Mouse (Mus musculus): ENCODE measurements around the gene Prss40.
"Not testable (repeated sequence)": the region's sequence is repeated elsewhere in the genome, so short reads cannot be mapped to it uniquely, and the experiment has no call there.

Gene Prss40

DNA sequence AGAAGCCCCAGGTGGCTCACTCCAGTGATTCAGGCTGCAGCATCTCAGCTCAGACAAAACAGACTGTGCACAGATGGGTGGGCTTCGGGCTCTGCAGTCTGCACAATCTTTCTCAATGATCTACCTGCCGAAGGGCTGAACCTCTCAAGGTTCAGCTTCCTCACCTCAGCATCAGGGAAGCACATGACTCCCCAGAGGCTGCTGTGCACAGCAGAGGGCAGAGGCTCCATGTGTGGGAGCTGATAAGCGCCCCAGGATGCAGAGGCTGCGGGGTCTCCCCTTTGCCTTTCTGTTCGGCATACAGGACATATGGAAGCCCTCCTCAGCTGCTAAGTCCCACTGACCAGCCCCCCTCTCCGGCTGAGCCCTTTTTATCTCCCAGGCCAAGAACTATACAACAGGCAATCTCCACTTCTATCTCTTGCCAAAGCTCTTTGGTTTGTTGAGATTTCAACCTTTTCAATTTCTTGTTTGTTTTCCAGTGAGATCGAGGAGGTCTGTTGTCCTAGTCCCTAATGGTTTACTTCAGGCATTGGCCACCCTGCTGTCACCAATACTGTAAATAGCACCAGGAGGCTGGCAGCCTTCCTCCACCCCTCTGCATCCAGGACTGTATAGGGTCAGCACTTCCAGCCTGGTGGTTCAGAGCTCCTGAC, 25.6 kb downstream of the Prss40 start, which contains the start of gene Cfc1:
Cfc1 (plus strand) TSS at position 606 of the 656 bp plus-strand sequence.
- in situ Hi-C loops (cut with MboI, MseI) = not testable (repeated sequence)

DNA sequence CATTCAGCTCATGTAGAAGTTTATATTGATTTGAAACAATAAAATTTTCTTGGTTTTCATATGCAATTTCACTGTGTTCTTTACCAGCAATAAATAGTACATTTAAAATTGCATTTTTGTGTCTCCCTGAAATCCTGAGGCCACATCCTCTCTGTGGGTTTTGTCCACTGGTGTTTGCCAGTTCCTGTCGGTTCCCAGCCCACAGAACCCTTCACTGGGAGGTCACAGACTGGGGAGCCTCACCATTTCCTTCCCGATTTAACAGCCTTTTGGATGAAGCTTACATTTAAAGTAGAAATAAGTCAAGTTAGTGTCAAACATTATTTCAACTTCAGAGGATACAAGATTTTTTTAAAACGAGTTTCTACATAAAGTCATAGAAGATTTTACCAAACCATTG, 26.2 kb downstream of the Prss40 start:
- in situ Hi-C loops (cut with MboI, MseI) = not testable (repeated sequence)

- in situ Hi-C loops (cut with MboI, MseI) = no loop called here
Observed at GRCm38 (mm10) chr1:34523647-34524046, 37.1 kb downstream of the Prss40 start.

DNA sequence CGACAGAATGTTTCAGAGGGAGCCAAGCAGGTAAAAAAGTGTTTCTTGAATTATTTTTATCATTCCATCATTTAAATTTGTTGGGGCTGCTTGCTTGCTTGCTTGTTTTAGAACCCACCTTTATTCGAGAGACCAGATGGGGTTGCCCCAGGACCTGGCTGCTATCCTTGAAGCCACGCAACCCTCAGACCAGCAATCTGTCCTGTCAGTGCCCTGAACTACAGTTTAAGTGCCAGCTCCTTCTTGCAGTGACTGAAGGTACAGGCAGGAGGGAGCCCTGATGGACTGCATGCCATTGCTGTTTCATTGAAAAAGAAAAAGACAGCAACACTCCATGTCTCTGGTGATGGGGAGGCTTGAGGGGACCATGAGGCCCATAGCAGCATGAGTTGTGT, 37.9 kb downstream of the Prss40 start:
- in situ Hi-C loops (cut with MboI, MseI) = no loop called here

DNA sequence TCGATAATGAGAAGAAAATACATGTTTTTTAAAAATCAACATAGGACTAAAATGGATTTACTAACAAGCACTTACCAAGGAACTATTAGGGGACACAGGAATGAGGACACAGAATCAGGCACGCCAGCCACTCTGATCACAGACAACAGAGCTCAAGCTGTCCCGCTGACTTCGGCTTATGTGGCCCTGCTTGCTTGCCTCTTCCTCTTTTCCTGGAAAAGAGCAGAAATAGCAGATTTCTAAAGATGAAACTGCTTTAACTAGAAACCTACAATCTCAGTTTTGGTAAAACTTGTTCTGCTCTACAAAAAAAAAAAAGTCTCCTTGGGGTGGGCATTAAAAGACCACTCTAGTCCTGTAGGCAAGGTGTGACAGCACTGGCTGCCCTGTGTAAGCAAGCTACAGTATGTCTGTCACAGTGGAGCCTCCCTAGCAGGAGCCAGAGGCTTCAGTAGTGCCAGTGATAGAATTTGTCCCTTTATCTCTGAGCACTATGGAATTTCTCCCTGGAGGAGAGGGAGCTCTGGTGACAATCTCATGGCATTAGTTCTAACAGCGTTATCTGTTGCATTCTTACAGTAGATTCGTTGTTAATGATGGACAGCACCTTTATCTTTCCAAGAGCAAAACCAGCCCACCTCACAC, 38.4 kb downstream of the Prss40 start:
- in situ Hi-C loops (cut with MboI, MseI) = no loop called here

- in situ Hi-C loops (cut with MboI, MseI) = no loop called here
Observed at GRCm38 (mm10) chr1:34518259-34518658, 42.5 kb downstream of the Prss40 start.

- in situ Hi-C loops (cut with MboI, MseI) = not testable (repeated sequence)
Observed at GRCm38 (mm10) chr1:34517797-34518196, 42.9 kb downstream of the Prss40 start.

DNA sequence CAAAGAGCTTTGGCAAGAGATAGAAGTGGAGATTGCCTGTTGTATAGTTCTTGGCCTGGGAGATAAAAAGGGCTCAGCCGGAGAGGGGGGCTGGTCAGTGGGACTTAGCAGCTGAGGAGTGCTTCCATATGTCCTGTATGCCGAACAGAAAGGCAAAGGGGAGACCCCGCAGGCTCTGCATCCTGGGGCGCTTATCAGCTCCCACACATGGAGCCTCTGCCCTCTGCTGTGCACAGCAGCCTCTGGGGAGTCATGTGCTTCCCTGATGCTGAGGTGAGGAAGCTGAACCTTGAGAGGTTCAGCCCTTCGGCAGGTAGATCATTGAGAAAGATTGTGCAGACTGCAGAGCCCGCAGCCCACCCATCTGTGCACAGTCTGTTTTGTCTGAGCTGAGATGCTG, 43.4 kb downstream of the Prss40 start:
- in situ Hi-C loops (cut with MboI, MseI) = not testable (repeated sequence)

GRCm38 (mm10) chr1:34516595-34516994, 44.1 kb downstream of the Prss40 start:
- in situ Hi-C loops (cut with MboI, MseI) = no loop called here

- in situ Hi-C loops (cut with MboI, MseI) = loop anchor here (5.0 kb wide), 1 partner anchor 89 kb away; no protein-coding TSS in a partner anchor
Observed at GRCm38 (mm10) chr1:34513068-34513467, 47.7 kb downstream of the Prss40 start.

DNA sequence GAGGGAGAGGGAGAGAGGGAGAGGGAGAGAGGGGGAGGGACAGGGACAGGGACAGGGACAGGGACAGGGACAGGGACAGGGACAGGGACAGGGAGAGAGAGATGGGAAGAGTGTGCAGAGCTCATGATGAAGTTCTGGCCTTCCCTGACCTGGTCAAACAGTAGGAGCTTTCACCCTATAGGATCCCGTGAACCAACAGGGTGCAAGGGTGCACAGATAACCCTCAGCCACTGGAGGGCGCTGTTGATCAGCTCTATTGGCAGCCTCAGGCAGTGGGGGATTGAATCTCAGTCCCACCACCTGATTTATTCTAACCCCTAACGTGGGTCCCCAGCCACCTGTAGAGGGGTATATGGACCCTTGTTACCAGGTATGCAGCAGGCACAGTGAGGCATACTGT, 49.7 kb downstream of the Prss40 start:
- in situ Hi-C loops (cut with MboI, MseI) = loop anchor here (5.0 kb wide), 1 partner anchor 91 kb away; no protein-coding TSS in a partner anchor

DNA sequence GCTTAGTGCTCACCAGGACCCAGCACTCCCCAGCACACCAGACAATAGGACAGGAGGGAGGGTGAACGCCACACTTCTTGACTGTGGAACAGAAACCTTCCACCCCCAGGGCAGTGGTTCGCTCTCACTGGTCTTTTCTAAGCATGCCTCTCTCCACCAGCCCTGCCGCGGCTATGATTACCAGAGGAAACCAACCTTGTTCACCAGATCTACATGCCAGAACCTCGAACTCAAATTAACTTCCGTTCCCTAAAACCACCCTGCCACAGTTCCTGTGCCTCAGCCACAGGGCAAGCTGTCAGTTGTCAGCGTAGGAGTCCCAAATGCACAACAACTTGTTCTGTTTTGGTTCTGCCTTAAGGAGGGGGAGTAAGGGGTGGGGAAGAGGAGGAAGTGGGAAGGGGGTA, 50.2 kb downstream of the Prss40 start:
- in situ Hi-C loops (cut with MboI, MseI) = loop anchor here (5.0 kb wide), 1 partner anchor 92 kb away; no protein-coding TSS in a partner anchor

DNA sequence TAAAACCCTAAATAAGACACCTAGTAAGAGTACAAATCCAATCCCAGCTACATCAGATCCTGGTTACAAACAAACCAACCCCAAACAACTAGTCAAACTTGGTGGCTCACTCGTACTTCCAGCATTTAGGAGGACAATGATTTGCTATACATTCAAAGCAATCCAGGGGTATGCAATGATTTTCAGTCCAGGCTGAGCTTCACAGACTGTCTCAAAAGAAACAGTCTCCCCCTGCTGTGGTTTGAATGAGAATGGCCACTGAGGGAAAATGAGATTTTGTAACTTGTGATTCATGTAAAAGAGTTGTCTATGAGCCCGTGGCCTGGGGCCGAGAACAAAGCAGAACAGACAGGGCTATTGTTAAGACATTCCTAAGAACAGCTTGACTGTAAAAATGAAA, 52.8 kb downstream of the Prss40 start:
- in situ Hi-C loops (cut with MboI, MseI) = no loop called here

DNA sequence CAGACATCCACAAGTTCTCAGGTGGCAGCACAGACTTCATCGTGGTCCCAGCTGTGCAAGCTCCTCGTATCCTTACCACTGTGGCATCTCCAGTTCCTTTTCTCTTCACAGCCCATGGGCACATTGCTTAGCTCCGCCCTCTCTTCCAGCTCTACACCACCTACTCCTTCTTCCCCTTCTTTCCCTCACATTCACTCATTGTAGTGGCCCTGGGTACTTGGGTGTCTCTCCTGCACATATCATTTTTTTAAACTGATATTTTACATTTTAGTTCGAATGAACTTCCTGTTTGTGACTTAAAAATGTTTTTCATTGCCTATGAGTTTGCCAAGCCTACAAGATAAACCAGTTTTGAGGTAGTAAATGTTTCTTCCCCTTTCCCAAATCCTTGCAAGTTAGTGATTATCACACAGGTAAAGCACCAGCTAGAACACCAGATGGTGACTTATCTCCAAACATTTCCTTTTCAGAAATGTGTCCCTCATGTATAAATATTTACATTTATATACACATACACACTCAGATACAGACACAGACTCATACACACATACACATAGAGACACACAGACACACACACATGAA, 54.7 kb downstream of the Prss40 start:
- in situ Hi-C loops (cut with MboI, MseI) = no loop called here

DNA sequence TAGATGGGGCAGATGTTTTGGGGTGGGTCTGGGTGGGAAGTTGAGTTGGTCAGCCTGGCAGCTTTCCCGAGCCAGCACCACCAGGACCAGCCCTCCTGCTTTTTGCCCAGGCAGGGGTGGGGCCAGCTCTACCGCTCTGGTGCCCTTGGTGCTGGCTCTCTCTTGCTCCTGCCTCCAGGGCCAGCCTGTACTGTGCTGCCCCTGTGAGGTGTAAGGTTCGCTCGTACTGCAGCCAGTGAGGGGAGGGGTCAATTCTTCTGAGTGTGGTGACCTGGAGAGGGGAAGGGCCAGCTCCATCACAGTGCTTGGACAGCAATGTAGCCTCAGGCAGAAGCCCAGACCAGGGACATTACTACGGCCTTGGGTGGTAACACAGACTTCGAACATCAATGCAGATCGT, 55.4 kb downstream of the Prss40 start:
- in situ Hi-C loops (cut with MboI, MseI) = no loop called here

GRCm38 (mm10) chr1:34502991-34503390, 57.8 kb downstream of the Prss40 start:
- in situ Hi-C loops (cut with MboI, MseI) = no loop called here
